Mouse (Mus musculus): ENCODE data around the gene Gfpt1.
A peak's percentile ranks its signal among the peaks of the same experiment; 100 is the strongest.

Gene Gfpt1

DNA sequence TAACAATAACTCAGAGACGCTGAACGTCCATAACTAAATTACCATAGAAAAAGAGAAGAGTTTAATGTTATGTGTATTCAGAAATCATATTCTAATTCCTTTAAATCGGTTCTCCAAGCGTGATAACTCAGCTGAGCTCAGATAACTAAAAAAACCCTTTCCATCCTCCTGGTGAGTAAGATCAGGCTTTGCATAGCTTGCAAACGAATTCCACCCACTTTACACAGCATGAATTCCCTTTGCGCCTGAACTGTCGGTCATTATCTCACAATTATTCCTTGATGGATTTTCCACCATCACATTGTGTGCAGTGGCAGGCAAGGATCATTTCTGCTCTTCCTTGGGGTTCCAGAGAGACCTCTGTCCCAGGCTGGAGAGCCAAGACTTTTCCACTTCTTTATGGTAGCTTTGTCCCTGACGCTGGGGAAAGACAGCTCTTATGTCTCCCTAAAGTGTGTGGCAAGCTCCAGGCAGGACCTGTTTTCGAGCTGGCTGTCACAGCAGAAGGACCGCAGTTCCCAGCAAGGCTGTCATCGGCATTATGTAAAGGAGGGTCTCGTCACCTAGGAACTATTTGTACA, 91.4 kb downstream of the Gfpt1 start:
- DNase-seq (ENCODE audit: low read depth, low spot score) = no peak

DNA sequence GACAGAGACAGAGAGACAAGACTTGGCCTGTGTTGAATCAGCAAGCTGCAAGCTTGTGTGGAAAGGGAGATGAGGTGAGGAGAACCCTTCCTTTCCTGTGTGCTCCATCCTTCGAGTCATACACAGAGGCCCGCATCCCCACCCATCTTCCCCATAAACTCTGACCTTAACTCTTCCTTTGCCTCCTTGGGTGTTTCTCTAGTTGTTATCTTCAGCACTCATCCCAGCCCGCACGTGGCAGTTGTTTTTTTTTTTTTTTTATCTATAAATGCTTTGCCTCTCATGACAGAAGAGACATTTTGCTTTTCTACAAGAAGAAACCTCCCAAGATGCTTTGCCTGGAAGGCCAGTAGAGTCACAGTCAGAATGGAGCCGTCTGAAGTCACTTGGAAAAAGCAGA, 95.8 kb downstream of the Gfpt1 start:
- DNase-seq (ENCODE audit: low read depth, low spot score) = no peak

DNA sequence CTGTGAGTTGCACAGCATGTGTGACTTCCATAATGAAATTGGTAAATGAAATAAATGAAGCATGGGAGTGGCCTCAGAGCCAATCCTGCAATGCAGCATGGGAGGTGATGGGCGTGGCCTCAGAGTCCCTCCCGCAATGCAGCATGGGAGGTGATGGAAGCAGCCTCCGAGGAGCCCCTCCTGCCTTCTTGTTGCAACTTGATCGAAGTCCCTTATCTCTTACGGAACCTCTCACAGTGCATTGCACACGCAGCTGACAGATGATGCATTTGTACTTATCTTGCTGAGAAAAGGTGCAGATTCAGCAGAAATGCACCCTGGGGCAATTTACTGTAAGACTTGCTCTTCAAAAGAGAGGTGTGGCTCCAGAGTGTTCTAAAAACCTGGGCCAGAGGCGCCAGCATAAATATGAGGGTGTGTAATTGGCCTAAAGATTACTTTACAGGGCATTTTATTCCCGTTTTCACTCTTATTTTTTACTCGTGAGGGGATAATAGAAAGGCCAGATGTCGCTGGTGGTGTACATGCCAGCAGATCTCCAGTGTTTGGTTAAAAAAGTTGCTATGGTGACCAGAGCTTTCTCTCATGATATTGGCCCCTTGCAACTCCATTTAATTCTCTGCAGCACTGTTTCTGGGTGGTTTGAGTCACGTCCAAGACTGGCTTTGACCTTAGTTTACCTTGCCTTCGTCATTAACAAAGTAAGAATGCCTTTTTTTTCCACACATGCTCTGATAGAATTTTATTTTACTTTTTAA, 97.3 kb downstream of the Gfpt1 start:
- peak; percentile 53 for DNase-seq (ENCODE audit: low read depth, low spot score)
